Mouse (Mus musculus): ENCODE measurements around the gene Slc39a1. TPM values are rescaled to one million over a fixed set of nuclear protein-coding genes. Genes with fewer than 3 reads are reported as not detected.

Gene Slc39a1
- polyA plus RNA-seq, 1 experiment from 2014 or later: 54.0 TPM

DNA sequence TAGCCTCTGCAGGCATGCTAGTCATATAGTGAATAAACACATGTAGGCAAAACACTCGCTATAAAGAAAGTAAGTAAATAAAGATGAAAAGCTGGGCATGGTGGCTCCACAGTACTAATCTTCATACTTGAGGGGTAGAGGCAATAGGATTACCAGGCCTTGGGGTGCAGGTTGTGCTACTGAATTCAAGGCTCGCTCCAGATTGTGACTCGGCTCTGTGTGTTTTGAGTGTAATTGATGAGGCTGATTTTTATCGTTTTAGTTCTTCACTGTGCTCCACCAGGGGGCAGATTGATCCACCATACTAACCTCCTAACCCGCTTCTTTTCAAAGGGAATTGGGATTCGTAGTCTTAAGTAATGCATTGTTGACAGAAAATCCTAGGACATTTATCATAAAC, 27.9 kb upstream of the Slc39a1 start:
- ATAC-seq (peak; percentile 72), DNase-seq (peak; percentile 57)
- Histone ChIP-seq H3K9ac (replicated peaks) (peak overlapping the region; percentile 68), H3K4me2 (ENCODE audit: low read depth, low read length) (peak overlapping the region; percentile 94), H3K36me3 (replicated peaks; ENCODE audit: insufficient read depth, low read length) (no peaks in the 10 kb centered on the region), H3K9me3 (ENCODE audit: low read length) (no peaks in the 10 kb centered on the region), H3K4me1 (ENCODE audit: insufficient read depth) (peaks cover 17% of the 10 kb centered on the region), H3K27me3 (ENCODE audit: insufficient read depth, low read length) (no peaks in the 10 kb centered on the region), H3K4me3 (ENCODE audit: low read depth, low read length) (peak overlapping the region; percentile 56), H3K27ac (ENCODE audit: low read depth) (peak overlapping the region; percentile 75)
- 8% methylated on average over 6 of the region's 6 CpGs for WGBS (ENCODE audit: insufficient replicate concordance)
- peak; percentile 78 for TF ChIP-seq CTCF (IDR thresholded peaks at IDR 0.05; ENCODE audit: low read depth)
- TF ChIP-seq EP300 (IDR thresholded peaks at IDR 0.05; ENCODE audit: low read depth): no peak

DNA sequence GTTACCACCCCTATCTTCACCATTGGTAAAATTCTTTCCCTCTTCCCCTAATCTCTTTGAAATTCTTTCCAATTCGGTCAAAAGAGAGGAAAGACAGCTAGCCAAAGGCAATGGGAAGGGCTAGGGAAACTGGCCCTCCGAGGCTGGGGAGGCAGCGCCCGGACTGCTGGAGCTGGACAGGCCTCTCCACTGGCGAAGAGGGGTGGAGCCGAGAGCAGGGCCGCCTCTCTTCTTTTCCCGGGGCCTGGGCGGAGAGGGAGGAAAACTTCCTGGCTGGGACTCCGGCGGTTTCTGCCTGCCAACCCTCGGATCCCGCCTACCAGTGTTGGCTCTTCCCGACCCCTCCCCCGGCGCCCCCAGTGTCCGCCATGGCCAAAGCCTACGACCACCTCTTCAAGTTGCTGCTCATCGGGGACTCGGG, 27.4 kb upstream of the Slc39a1 start:
- H3K36me3 ChIP-seq (replicated peaks; ENCODE audit: insufficient read depth, low read length): no peaks in the 10 kb centered on the region
- peak overlapping the region; percentile 68 for H3K9ac ChIP-seq (replicated peaks)
- no peaks in the 10 kb centered on the region for H3K27me3 ChIP-seq (ENCODE audit: insufficient read depth, low read length)
- peak overlapping the region; percentile 94 for H3K4me2 ChIP-seq (ENCODE audit: low read depth, low read length)
- H3K4me1 ChIP-seq (ENCODE audit: insufficient read depth): peaks cover 17% of the 10 kb centered on the region
- peak overlapping the region; percentile 56 for H3K4me3 ChIP-seq (ENCODE audit: low read depth, low read length)
- WGBS (ENCODE audit: insufficient replicate concordance): 1% methylated on average over 19 of the region's 20 CpGs
- H3K27ac ChIP-seq (ENCODE audit: low read depth): peak overlapping the region; percentile 75
- peak; percentile 69 for DNase-seq
- TF ChIP-seq EP300 (IDR thresholded peaks at IDR 0.05; ENCODE audit: low read depth) (no peak), CTCF (IDR thresholded peaks at IDR 0.05; ENCODE audit: low read depth) (no peak)
- H3K9me3 ChIP-seq (ENCODE audit: low read length): no peaks in the 10 kb centered on the region
- peak; percentile 81 for ATAC-seq

DNA sequence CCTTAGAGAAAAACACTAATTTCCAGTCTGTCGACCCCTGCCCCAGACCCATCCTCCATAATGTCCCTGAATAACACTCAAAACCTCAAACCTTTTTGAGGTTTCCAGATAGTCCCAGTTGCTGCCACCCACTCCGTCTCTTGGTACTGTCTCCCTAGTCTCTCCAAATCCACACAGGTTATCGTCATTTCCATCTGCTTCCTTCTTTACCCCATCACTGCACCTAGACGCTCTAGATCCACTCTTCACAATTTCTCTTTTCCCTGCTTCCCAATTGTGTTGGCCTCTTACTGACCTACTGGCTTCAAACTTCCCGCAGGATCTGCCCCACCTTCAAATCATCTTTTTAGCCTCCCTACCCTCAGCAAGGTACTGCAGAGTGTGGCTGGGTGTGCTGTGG, 26.8 kb upstream of the Slc39a1 start:
- no peak for DNase-seq
- Histone ChIP-seq H3K4me3 (ENCODE audit: low read depth, low read length) (peak overlapping the region; percentile 56), H3K27me3 (ENCODE audit: insufficient read depth, low read length) (no peaks in the 10 kb centered on the region), H3K4me2 (ENCODE audit: low read depth, low read length) (peak overlapping the region; percentile 94), H3K9ac (replicated peaks) (peak overlapping the region; percentile 68), H3K4me1 (ENCODE audit: insufficient read depth) (peaks cover 17% of the 10 kb centered on the region), H3K9me3 (ENCODE audit: low read length) (no peaks in the 10 kb centered on the region), H3K36me3 (replicated peaks; ENCODE audit: insufficient read depth, low read length) (no peaks in the 10 kb centered on the region), H3K27ac (ENCODE audit: low read depth) (peak overlapping the region; percentile 75; the same call in 1 of the 2 replicates)
- ATAC-seq: no peak
- 15% methylated on average over 5 of the region's 5 CpGs for WGBS (ENCODE audit: insufficient replicate concordance)
- TF ChIP-seq CTCF (IDR thresholded peaks at IDR 0.05; ENCODE audit: low read depth) (no peak), EP300 (IDR thresholded peaks at IDR 0.05; ENCODE audit: low read depth) (no peak)

DNA sequence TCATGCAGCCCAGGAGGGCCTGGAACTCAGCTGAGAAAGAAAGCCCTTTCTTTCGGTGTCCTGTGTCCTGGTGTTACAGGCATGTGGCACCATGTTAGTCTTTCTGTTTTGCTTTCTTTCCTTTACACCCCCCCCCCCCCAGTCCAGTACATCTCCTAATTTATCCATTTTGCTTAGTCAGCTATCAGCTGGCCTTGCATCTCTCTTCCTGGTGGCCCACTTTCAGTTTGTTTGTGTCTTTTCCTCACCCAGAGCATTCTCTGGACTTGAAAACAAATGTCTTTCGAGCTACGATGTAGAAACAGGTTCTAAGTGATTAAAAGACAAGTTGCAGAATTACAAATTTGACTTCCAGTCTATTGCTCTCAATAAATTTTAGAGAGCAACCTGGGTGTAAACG, 25.5 kb upstream of the Slc39a1 start:
- WGBS (ENCODE audit: insufficient replicate concordance): 68% methylated on average over 4 of the region's 4 CpGs
- H3K9me3 ChIP-seq (ENCODE audit: low read length): no peaks in the 10 kb centered on the region
- ATAC-seq (no peak), DNase-seq (no peak)
- no peak overlapping the region for H3K9ac ChIP-seq (replicated peaks)
- no peak overlapping the region for H3K27ac ChIP-seq (ENCODE audit: low read depth)
- no peaks in the 10 kb centered on the region for H3K27me3 ChIP-seq (ENCODE audit: insufficient read depth, low read length)
- TF ChIP-seq CTCF (IDR thresholded peaks at IDR 0.05; ENCODE audit: low read depth) (no peak), EP300 (IDR thresholded peaks at IDR 0.05; ENCODE audit: low read depth) (no peak)
- no peak overlapping the region for H3K4me3 ChIP-seq (ENCODE audit: low read depth, low read length)
- no peak overlapping the region for H3K4me2 ChIP-seq (ENCODE audit: low read depth, low read length)
- H3K36me3 ChIP-seq (replicated peaks; ENCODE audit: insufficient read depth, low read length): no peaks in the 10 kb centered on the region
- peaks cover 17% of the 10 kb centered on the region for H3K4me1 ChIP-seq (ENCODE audit: insufficient read depth)

DNA sequence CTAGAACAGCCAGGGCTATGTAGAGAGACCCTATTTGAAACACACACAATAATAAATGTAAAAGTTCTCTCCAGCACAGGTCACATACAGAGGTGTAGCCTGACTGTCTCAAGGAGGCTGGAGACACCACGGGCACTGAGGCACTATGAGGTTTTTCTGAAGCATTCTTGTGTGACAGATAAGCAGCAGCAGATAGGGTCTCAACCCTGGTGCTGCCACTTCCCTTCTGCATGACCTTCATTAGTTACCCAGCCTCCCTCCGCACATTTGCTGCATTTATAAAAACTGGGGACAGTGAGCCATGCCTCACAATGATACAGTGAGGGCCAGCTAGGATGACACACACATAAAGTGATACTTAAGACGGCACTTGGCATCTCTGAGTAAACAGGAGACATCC, 25.0 kb upstream of the Slc39a1 start:
- H3K36me3 ChIP-seq (replicated peaks; ENCODE audit: insufficient read depth, low read length): no peaks in the 10 kb centered on the region
- no peaks in the 10 kb centered on the region for H3K27me3 ChIP-seq (ENCODE audit: insufficient read depth, low read length)
- no peak overlapping the region for H3K9ac ChIP-seq (replicated peaks)
- H3K4me3 ChIP-seq (ENCODE audit: low read depth, low read length): no peak overlapping the region
- 40% methylated on average over 3 of the region's 3 CpGs for WGBS (ENCODE audit: insufficient replicate concordance)
- H3K27ac ChIP-seq (ENCODE audit: low read depth): no peak overlapping the region
- no peak overlapping the region for H3K4me2 ChIP-seq (ENCODE audit: low read depth, low read length)
- H3K4me1 ChIP-seq (ENCODE audit: insufficient read depth): peaks cover 17% of the 10 kb centered on the region
- DNase-seq: no peak
- TF ChIP-seq EP300 (IDR thresholded peaks at IDR 0.05; ENCODE audit: low read depth) (no peak), CTCF (IDR thresholded peaks at IDR 0.05; ENCODE audit: low read depth) (no peak)
- no peaks in the 10 kb centered on the region for H3K9me3 ChIP-seq (ENCODE audit: low read length)
- no peak for ATAC-seq

DNA sequence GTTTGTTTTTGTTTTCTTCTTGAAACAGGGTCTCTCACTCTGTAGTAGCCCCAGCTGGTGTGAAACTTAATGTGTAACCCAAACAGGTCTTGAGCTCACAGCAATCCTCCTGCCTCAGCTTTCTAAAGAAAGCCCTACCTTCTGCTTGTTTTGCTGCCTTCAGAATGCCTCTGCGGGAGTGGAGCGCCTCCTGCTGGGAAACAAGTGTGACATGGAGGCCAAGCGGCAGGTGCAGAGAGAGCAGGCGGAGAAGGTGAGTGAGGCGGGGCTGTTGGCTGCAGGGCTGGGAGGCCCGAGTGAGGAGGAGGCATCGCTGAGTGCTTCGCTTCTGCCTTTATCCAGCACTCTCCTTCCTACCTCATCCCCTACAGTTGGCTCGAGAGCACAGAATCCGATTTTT, 23.6 kb upstream of the Slc39a1 start:
- no peak for TF ChIP-seq EP300 (IDR thresholded peaks at IDR 0.05; ENCODE audit: low read depth)
- peak; percentile 34; the same call in 1 of the 2 replicates for TF ChIP-seq CTCF (IDR thresholded peaks at IDR 0.05; ENCODE audit: low read depth)
- Histone ChIP-seq H3K27me3 (ENCODE audit: insufficient read depth, low read length) (no peaks in the 10 kb centered on the region), H3K9ac (replicated peaks) (no peak overlapping the region), H3K36me3 (replicated peaks; ENCODE audit: insufficient read depth, low read length) (no peaks in the 10 kb centered on the region), H3K9me3 (ENCODE audit: low read length) (peaks cover 3% of the 10 kb centered on the region; the same call in 1 of the 2 replicates), H3K27ac (ENCODE audit: low read depth) (no peak overlapping the region), H3K4me3 (ENCODE audit: low read depth, low read length) (no peak overlapping the region), H3K4me2 (ENCODE audit: low read depth, low read length) (no peak overlapping the region), H3K4me1 (ENCODE audit: insufficient read depth) (peaks cover 17% of the 10 kb centered on the region)
- WGBS (ENCODE audit: insufficient replicate concordance): 78% methylated on average over 10 of the region's 10 CpGs
- DNase-seq (no peak), ATAC-seq (no peak)
